Mouse (Mus musculus): ENCODE results near the gene Irak2. TPM values are rescaled to one million over a fixed set of nuclear protein-coding genes. Genes with fewer than 3 reads are reported as not detected.

Gene Irak2
- total RNA-seq, 2 experiments from 2014 or later = 15.8 to 23.3 TPM

DNA sequence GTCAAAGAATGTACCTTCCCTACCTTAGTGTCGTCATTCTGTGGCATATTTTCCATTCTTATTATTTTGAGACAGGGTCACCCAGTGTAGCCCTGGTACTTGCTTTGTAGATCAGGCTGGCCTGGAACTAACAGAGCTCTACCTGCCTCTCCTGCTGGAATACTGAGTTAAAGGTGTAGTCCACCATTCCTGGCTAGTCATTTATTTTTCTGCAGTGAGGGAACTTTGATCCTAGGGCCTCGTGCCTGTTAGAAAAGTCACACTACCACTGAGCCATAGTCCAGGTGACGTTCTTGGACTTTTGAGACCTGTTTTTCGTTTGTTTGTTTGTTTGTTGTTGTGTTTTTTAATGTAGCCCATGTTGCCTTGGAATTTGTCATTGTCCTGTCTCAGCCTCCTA lies 934 bp downstream of the Irak2 start:
- DNase-seq = no peak

DNA sequence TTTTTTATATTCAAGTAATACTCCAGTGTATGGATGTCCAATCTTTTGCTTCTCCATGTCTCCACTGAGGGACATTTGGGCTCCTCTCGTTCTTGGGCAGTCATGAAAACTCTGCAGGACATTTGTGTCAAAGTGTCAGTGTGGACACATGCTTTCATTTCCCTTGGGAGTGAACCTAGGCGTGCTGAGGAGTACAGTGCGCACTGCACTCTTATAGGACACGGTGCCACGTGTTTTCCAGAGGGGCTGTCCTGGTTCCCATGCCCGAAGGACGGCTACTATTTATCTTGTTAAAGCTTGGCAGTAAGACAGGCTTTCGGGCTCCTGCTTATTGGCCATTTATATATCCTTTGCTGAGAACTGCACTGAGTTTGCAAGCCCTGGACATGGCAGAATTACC lies 4.3 kb downstream of the Irak2 start:
- DNase-seq = no peak

DNA sequence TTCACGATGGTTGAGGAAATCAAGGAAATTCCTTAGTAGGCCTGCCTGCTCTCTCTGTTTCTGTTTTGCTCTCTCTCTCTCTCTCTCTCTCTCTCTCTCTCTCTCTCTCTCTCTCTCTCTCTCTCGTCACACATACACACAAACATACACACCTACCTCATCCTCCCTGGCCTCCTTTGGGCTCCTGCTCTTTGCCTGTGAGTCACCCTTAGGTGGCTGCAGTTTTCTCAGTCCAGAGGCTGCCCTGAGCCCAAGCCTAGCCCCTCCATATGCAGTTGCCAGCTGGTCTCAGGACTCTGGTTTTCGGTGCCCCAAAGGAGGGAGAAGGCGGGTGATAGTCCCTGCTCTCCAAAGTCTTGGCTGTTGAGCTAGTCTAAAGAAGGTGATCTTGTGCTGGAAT lies 4.8 kb downstream of the Irak2 start:
- no peak for DNase-seq

DNA sequence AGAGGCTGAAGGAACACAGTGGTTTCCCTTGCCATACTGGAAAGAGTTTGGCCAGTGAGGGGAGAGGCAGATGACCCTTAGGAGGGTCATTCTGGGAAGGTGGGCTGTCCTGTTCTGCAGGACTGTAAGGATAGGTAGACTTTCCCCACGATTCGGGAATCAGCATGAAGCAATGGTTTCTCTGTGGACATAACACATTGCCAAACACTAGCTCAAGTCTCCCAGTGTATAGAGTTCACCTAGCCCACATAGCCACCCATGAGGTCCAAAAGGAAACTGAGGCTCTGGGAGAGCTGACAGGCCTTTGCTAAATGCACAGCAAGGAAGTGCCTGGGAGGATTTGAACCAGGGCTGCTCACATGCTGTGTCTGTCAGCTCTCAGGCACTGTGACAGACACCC lies 5.7 kb downstream of the Irak2 start:
- no peak for DNase-seq

DNA sequence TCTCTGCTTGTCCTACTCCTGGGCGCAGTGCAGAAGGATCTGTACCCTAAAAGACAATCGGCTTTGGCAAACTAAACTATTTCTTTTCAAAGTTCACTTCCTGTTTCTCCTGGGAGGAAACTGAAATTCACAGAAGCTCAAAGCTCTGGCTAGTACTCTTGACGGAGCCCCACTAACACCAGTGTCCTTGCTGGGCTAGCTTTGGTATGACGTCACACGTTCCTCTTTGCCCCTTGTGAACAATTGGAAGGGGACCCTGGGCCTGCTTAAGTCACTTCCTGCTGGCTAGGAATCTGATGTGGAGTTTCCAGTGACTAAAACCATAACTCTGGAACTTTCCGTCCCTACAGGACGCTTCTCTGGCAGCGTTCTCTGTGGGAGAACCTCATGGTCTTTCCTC lies 6.5 kb downstream of the Irak2 start:
- peak; percentile 53 for DNase-seq

DNA sequence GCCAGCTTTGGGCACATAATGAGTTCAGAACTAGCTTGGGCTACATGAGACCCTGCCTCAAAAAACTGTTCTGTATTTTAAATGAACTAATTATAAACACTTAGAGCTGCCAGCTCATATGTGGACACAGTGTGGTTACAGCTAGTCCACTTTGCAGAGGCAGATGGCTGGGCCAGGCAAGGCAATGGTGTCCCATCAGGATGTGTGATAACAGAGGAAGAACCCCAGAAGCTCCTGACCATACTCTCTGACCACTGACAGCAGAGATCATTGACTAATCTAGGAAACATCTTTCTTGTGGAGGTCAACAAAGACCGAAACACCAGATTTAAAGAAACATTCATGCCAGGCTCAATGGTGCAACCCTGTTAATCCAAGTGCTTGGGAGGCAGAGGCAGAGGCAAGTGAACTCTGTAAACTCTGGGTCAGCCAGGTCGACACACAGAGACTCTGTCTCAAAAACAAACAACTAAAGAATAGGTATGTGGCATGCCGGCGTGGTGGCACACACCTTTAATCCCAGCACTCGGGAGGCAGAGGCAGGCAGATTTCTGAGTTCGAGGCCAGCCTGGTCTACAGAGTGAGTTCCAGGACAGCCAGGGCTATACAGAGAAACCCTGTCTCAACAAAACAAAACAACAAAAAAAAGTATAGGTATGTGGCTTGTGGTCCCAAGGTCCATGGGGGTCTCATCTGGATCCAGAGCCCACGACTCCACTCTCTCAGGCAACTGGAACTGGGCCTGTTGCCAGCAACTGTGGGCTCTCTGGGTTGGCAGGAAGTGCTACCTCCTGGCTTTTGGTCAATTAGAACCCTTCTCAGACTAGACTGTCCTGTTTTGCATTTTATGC lies 11.3 kb downstream of the Irak2 start:
- DNase-seq = no peak

- DNase-seq = no peak
Measured at GRCm38 (mm10) chr6:113650197-113650640, 12.0 kb downstream of the Irak2 start.

GRCm38 (mm10) chr6:113651626-113652025 lies 13.4 kb downstream of the Irak2 start:
- DNase-seq = no peak

DNA sequence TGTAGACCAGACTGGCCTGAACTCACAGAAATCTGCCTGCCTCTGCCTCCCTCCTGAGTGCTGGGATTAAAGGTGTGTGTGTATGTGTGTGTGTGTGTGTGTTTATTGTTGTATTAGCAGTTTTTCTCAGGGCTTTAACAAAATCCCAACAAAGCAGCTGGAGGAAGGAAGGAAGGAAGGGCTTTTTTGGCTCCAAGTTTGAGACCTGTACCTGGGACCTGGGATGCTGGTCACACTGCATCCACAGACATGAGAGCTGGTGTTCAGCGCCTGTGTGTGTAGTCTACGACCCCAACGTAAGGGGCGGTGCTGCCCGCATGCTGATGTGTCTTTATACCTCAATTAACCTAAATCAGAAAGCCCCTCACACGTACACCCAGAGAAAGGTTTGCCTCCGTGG lies 15.3 kb downstream of the Irak2 start:
- DNase-seq = no peak

GRCm38 (mm10) chr6:113654102-113654501 lies 15.8 kb downstream of the Irak2 start:
- no peak for DNase-seq

DNA sequence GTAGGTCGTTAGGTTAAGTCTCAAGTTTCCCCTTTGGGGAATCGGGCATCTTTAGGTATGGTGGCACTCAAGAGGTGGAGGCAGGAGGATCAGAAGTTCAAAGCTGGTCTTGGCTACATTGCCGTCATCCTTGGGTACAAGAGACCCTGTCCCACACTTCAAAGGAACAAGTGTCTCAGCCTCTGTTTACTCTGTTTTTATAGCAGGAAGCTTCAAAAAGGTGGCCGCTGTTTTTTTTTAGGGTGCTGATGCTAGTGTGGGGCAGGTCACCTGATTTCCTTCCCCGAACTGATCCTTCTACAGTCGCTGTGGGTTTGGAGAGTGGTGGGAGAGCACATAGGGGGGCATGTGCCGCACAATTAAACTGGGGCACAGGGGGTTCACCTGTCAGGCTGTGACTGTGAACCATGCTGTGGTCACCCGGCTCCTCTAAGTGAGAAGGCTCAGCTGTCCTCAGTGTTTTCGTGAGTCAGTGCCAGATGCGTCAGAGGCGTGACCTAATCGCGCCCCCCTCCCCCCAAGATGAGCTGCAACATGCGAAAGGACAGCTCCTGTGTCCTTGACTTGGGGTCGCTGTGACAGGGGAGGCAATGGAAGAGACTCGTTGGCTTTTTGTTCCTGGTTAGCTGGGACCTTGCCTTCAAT lies 16.6 kb downstream of the Irak2 start:
- peak; percentile 86 for DNase-seq

GRCm38 (mm10) chr6:113655475-113655874 lies 17.2 kb downstream of the Irak2 start:
- no peak for DNase-seq

DNA sequence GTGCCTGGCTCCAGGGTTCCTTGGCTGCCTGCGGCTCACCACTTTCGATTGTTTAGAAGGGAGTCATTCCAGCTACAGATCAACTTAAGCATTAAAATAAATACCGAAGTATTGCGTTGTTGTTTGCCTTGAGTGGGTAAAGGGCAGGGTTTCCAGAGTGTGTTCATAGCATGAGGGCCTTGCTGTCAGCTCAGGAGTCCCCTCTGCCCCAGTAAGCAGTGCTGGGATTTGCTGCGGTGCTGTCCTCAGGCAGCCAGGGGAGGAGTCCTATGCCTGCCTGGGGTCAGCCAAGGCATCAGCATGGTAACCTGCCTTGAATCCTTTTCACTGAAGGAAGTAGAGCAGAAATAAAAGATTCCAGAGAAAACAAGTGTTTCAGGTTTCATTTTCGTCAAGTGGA lies 18.6 kb downstream of the Irak2 start:
- peak; percentile 66 for DNase-seq

DNA sequence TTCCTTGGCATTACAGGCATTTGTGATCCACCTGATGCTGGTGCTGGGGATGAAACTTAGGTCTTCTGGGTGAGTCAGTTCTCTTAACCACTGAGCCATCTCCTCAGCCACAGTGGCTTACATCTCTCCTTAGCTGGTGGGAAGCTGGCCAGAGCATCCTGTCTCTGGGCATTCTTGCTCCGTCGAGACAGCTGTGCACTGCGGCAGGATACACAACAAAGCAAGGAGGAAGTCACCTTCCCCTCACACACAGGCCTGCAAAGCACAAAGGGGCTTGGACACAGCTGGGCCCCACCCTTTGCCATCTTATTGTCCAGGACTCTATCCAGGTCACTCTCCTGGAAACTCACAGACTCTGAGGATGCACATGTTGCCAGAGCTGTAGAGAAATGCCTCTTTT lies 20.0 kb downstream of the Irak2 start:
- no peak for DNase-seq

- no peak for DNase-seq
Measured at GRCm38 (mm10) chr6:113659648-113660491, 21.6 kb downstream of the Irak2 start.

DNA sequence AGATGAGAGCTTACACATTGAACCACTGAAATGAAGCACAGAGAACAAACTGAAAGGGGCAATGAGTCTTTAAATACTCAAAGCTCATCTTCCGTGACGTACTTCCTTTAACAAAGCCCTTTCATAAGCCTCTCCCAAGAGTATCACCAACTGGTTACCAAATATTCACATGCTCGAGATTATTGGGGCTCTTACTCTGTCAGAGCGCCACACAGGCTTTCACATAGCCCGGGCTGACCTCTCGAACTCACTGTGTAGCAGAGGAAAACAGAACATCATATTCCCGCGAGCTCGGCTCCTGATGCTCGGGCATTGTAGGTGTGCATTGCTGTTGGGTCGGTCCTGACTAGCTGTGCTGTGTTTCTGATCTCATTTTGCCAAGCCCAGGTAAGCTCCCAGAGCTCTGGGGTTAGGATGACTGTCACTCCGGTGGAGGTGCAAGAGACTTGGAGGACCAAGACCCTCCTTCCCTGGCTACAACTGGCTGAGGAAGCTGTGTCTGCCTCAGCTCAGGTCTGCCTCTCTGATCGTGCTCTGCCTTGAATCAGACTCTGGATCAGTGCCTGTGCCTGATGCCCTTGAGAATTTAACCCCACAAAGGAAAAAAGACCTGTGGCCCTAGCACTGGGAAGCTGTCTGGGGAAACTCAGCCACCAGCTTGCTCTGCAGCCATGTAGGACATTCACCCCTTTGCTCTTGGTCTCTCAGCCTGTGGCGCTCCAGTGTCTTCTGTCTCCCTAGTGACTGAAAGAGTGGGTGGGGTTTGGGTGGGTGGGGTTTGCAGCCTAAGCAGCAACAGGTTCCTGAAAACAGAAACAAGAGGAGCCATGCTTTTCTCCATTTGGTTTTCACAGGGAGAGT lies 22.5 kb downstream of the Irak2 start:
- DNase-seq = peak; percentile 41

DNA sequence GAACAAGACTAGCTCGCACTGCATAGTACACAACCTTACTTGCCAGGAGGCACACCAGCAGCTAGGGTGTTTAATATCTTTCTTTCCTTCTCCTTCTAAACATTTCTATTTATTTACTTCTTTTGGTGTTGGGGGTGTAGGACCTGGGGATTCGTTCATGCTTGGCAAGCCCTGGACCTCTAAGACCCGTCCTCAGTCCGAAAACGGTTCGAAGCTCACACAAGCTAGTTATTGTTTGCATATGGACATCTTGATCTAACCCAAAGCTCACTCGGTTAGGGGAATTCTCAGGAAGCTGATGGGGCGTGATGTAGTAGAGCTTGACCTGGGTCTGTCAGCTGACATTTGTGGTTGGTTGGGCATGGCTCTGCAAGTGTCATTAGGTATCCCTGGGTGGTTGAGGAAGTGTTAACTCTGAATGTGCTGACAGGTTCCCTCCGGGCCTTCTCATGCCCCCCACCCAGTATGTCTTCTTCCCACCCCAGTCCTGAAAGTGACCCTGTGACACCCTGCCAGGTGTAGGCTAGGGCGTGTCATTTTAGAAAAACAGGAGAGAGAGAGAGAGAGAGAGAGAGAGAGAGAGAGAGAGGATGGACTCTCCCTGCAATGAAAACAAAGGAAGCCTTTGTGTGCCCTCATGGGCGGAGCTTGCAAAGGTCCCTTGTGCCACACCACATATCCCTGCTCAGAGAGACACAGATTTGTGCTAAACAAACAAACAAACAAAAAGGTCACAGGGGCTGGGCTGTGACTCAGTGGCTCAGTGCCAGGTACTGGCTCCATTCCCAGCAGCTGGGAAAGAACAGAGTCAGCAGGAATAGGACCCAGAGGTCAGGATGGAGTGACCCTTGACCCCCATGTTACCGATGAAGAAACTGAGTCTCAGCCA lies 23.3 kb downstream of the Irak2 start:
- DNase-seq = peak; percentile 81

DNA sequence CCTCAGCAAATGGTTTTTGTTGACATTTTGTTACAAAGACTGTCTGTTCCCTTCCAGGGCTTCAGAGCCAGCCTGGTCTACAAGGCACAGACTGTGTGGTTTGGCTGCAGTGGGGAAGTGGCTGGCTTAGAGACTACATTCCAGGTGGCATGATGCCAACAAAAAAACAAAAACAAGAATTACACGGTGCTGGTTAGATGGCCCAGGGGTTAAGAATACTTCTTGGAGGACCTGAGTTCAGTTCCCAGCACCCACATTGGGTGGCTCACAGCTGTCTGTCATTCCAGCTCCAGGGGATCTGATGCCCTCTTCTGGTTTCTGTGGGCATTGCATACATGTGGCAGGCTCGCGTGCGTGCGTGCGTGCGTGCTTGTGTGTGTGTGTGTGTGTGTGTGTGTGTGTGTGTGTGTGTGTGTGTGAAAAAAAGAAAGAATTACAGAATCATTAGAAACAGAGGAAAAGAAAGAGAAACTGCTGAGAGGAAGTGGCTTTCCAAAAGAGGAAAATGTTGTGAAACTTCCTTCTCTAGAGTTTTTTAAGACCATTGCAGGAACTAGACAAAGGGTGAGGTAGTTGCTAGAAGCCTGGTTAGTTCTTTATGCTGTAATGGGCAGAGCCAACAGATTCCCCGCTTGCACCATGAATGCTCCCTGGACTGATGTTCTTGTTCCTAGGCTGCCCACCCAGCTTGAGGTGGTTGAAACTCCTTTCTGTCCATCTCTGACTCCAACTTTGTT lies 24.9 kb downstream of the Irak2 start:
- DNase-seq = no peak

- no peak for DNase-seq
Measured at GRCm38 (mm10) chr6:113664305-113664704, 26.0 kb downstream of the Irak2 start.

DNA sequence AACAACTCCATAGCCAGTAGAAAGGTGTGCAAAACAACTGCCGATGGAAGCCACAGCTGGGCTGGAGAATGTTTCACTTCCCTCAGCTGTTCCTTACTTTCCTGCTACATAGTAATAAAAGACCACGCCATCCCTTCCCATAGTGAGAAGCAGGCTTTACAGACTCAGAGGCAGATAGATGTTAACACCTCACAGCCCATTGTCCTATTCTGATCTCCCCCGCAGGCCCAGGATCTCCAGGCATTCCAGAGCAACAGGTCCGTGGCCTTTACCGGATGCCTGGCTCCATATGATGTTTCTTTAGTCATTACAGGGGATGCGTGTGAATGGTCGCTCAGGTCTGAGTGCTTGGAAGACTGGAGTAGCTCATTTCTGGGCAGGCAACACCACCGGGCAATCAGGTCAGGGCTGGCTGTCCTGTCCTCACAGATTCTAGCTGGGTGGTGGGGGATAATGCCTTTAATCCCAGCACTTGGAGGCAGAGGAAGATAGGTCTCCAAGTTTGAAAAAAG lies 29.4 kb downstream of the Irak2 start:
- no peak for DNase-seq
